Mouse (Mus musculus) gastrocnemius, postnatal 25 days (tissue): ENCODE data around the gene Limk2. TPM values are rescaled to one million over a fixed set of nuclear protein-coding genes. Genes with fewer than 3 reads are reported as not detected.

ENCODE experiments used
- DNase-seq: peaks from one replicate; pipeline ENCODE4 v3.0.0; 2022
- total RNA-seq, 2 experiments: library from RNA; stranded (reverse); gene quantifications; 1 replicate in 1 of 2; 2 replicates in 1 of 2; pipeline ENCODE4 v1.2.3; 2021

The Limk2 gene
- total RNA-seq, 2 experiments from 2014 or later = 11.4 to 11.8 TPM

DNA sequence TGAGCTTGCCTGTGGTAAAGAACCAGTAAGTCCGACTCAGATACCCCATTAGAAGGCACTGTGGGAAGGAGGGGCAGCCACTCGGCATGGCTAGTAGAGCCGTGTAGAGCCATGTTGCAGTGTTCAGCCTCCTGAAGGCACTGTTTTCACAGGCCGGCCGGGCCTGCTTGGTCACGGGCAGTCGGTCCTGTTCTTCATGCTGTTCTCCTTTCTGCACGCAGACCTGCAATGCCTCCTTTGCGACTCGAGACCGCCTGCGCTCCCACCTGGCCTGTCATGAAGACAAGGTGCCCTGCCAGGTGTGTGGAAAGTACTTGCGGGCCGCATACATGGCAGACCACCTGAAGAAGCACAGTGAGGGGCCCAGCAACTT lies 110.2 kb downstream of the Limk2 start:
- no peak for DNase-seq

DNA sequence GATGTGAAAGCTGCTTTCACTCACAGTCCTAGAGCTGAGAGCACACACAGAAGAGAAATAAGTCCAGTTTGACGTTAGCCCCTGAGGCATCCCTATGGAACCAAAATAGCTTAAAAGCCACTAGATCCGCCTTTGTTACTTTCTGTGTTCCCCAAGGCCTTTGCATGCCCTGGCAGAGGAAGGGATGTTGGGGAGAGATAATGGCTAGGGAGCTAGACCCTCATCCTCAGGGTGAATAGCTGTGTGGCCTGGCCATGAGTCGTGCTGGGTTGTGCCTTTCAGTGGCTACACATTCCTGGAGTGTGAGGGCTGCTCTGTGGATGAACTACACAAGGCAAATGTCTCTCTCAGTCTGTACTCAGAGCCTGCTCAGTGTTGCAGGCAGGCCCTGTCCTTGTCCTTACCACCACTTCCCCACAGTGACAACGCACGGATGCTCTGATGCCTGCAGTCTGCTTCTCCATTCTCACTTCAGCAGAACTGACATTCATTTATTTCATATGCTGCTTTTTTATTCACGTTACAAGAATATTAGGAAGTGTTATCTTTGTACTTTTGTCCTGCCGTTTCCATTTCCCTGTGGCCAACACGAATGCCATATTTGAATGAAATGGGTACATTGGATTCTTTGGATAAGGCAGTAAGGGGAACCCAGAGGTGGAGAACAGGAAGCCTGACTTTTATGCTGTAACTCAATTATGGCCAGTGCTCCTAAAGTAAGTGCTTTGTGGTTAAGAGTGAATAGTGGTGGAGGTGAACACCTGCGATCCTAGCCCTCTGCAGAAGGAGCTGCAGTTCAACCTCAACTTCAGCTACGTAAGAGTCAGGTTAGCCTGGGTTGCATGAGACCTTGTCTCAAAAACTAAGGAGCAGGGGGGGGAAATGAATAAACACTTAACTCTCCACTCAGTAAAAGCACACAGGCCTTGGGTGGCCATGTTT lies 110.8 kb downstream of the Limk2 start:
- no peak for DNase-seq

DNA sequence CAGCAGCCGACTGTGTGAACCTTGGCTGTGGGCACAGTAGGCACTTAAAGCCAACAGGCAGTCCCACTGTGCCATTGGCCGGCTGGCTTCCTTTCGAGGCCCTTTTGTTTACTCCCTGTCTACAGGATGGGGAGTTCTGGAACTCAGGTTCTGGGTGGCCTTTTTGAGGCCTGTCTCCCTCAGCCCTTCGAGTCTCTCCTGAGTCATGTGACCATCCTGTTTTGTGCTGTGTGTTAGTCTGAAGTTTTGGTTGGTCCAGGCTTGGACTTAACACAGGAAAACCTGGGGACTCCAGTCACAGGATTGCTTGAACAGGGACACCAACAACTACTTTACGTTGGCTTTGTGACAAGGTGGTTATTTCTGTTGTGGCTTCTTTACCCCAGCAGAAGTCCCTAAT lies 112.9 kb downstream of the Limk2 start:
- DNase-seq = no peak

DNA sequence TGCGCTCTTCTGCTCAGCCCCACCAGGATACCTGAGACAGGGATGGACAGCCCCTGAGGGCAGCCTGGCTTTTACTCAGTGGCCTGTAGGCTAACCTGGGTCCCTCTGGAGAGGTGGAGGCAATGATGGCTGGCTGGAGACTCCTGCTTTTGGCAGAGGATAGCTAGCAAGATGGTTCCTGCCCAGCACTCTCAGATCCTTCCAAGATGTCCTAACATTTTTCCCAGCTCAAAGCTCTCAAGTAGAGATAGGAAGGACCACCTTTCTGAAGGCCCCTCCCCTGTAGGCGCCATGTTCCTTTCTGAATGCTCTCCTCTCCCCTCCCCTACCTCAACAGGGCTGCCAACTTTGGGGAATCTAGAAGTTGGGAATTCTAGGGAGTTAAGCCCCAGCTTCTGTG lies 114.3 kb downstream of the Limk2 start:
- DNase-seq = no peak

Other genes with a start within 250 kb of the Limk2 start
- gene Sfi1, start 215.7 kb downstream of the Limk2 start, total RNA-seq = 10 to 100 TPM; 10.8 to 14.1 TPM
- gene Eif4enif1, start 206.8 kb downstream of the Limk2 start, total RNA-seq = 10 to 100 TPM; 27.5 to 32.7 TPM
- gene Drg1, start 142.8 kb downstream of the Limk2 start, total RNA-seq = 10 to 100 TPM; 42.8 to 45.0 TPM
- 1 to 10 TPM; 9.2 to 9.6 TPM for gene Patz1, start 120.3 kb downstream of the Limk2 start, total RNA-seq
- 10 to 100 TPM; 15.3 to 17.7 TPM for gene Pik3ip1, start 78.8 kb downstream of the Limk2 start, total RNA-seq
- 10 to 100 TPM; 13.1 to 16.9 TPM for gene Rnf185, start 43.2 kb upstream of the Limk2 start, total RNA-seq
- not detected for gene Pla2g3, start 79.1 kb upstream of the Limk2 start, total RNA-seq
- gene Inpp5j, start 95.6 kb upstream of the Limk2 start, total RNA-seq = 1 to 10 TPM; 5.6 TPM
- gene Selenom, start 105.5 kb upstream of the Limk2 start, total RNA-seq = 10 to 100 TPM; 15.1 to 19.6 TPM
- 10 to 100 TPM; 80.8 to 97.3 TPM for gene Smtn, start 131.4 kb upstream of the Limk2 start, total RNA-seq
- gene Morc2a, start 240.0 kb upstream of the Limk2 start, total RNA-seq = 10 to 100 TPM; 15.5 to 15.9 TPM